ENCODE assay signal across 9 mouse cellular contexts in the genomic region with DNA sequence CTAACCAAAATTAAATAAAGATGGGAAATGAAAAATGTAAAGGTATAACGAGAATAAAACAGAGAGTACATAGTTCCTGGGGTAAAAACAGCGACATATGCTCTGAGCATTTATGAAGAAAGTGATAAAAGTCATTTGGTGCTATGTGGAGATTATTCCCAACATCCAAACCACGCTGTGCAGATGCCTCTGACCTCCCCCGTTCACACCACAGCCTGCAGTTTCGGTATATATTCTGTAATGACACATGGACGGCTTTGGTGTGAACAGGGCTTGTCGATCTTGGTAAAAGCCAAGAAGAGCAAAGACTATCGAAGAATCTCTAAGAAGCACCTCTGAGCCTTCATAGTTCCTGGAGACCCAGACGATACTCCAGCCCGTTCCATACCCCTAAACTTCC.
"Had no signal": no experiment of that assay in that cellular context is flagged by ENCODE, and none has a peak within 500 bp of the region (broad histone marks: within the 10 kb centered on the region; RNA-seq: fewer than 3 reads in every experiment).

No protein-coding gene starts in this region.

- DNase-seq: lung, adult 18-20 months; lung, embryonic 14.5 days; lung, postnatal 10 days; lung, postnatal 4 days; midbrain, embryonic 14.5 days; retina, postnatal 1 day; thymus, adult 2 months; thymus, postnatal 25 days; thymus, postnatal 4 days had no signal
